Mouse (Mus musculus) limb, embryonic 11.5 days (tissue): ENCODE measurements around the gene Garnl3. TPM values are rescaled to one million over a fixed set of nuclear protein-coding genes. Genes with fewer than 3 reads are reported as not detected.

Experiments used
- ATAC-seq: fragments of 200-750 bp; cut with Nextera tagmentation; 2 replicates; pipeline ENCODE4 v1.8.0; 2017; ENCODE audit warnings: low read depth; ENCODE audit not compliant: insufficient number of reproducible peaks, low FRiP score, low TSS enrichment
- DNase-seq: peaks from one replicate; pipeline ENCODE4 v3.0.0-alpha.2; 2015; ENCODE audit warnings: low spot score
- H3K27ac ChIP-seq: fragments of 300-500 bp; sonication (generic); replicated peaks from 2 replicates; pipeline ENCODE4 v1.5.1; 2014; ENCODE audit warnings: low read depth, mild to moderate bottlenecking, low read length
- H3K27me3 ChIP-seq: fragments of 300-500 bp; sonication (generic); 2 replicates; pipeline ENCODE4 v1.6.1; 2014; ENCODE audit warnings: mild to moderate bottlenecking, low read length, mixed read lengths; ENCODE audit not compliant: control insufficient read depth, insufficient read depth
- H3K36me3 ChIP-seq: fragments of 300-500 bp; sonication (generic); 2 replicates; pipeline ENCODE4 v1.6.1; 2014; ENCODE audit warnings: mild to moderate bottlenecking, low read length, moderate library complexity, mixed read lengths; ENCODE audit not compliant: control insufficient read depth, insufficient read depth
- H3K4me1 ChIP-seq: fragments of 300-500 bp; sonication (generic); 2 replicates; pipeline ENCODE4 v1.6.1; 2014; ENCODE audit warnings: low read length, mixed read lengths; ENCODE audit not compliant: control insufficient read depth, insufficient read depth
- H3K4me2 ChIP-seq: fragments of 300-500 bp; sonication (generic); 2 replicates; pipeline ENCODE4 v1.6.1; 2014; ENCODE audit warnings: low read depth, mild to moderate bottlenecking, moderate library complexity; ENCODE audit not compliant: severe bottlenecking
- H3K4me3 ChIP-seq: fragments of 300-500 bp; sonication (generic); 2 replicates; pipeline ENCODE4 v1.5.1; 2014; ENCODE audit warnings: low read depth, low read length
- H3K9ac ChIP-seq: fragments of 300-500 bp; sonication (generic); 2 replicates; pipeline ENCODE4 v1.6.1; 2014; ENCODE audit warnings: mild to moderate bottlenecking, low read length
- H3K9me3 ChIP-seq: fragments of 300-500 bp; sonication (generic); 2 replicates; pipeline ENCODE4 v1.6.1; 2016; ENCODE audit warnings: low read length; ENCODE audit not compliant: control insufficient read depth
- WGBS: fragments of 180-500 bp; shearing (Covaris S2); extraction: QIAGEN DNeasy Blood & Tissue Kit; methylation state at CpG from one replicate; pipeline ENCODE4 v1.1.7; 2014; 5-methylcytosine and 5-hydroxymethylcytosine counted together
- polyA plus RNA-seq: library from polyadenylated mRNA; unstranded; fragments of >200 nt; fragmentation: Nextera tagmentation; extraction: Ambion mirVana; gene quantifications from 2 replicates; pipeline ENCODE4 v1.2.1, GENCODE M21; 2014

Garnl3 gene
- 10.4 and 13.1 TPM in 2 replicates for polyA plus RNA-seq

GRCm38 (mm10) chr2:33131500-33132092 lies at the start of gene Garnl3:
Garnl3 (minus strand) TSS chr2:33131654.
- Histone ChIP-seq H3K9ac (no peak within 1 kb of the TSS), H3K27ac (0 out of 2 replicates have a peak within 1 kb of the TSS, but pooled peaks have one; percentile 21), H3K4me2 (peak within 1 kb of the TSS; percentile 82), H3K27me3 (peaks cover 11% of the 10 kb centered on the region), H3K4me3 (peak within 1 kb of the TSS; percentile 49), H3K4me1 (peaks cover 3% of the 10 kb centered on the region; the same call in 1 of the 2 replicates), H3K36me3 (no peaks in the 10 kb centered on the region), H3K9me3 (no peaks in the 10 kb centered on the region)
- DNase-seq (peak; percentile 63), ATAC-seq (peak; percentile 41)
- WGBS, result under 1% methylated on average over 22 of the region's 22 CpGs

- Histone ChIP-seq H3K4me3 (no peak overlapping the region), H3K27ac (peak overlapping the region; percentile 82), H3K27me3 (no peaks in the 10 kb centered on the region), H3K4me1 (peaks cover 26% of the 10 kb centered on the region), H3K36me3 (no peaks in the 10 kb centered on the region), H3K9ac (no peak overlapping the region), H3K9me3 (no peaks in the 10 kb centered on the region), H3K4me2 (no peak overlapping the region)
- peak; percentile 64 for DNase-seq
- ATAC-seq, result no peak
- 42% methylated on average over 16 of the region's 16 CpGs for WGBS
Measured at GRCm38 (mm10) chr2:33179930-33180630, 48.6 kb upstream of the Garnl3 start.

- Histone ChIP-seq H3K4me3 (no peak overlapping the region), H3K36me3 (no peaks in the 10 kb centered on the region), H3K4me2 (no peak overlapping the region), H3K9me3 (no peaks in the 10 kb centered on the region), H3K27me3 (no peaks in the 10 kb centered on the region), H3K9ac (no peak overlapping the region), H3K4me1 (peaks cover 26% of the 10 kb centered on the region), H3K27ac (peak overlapping the region; percentile 82)
- DNase-seq (no peak), ATAC-seq (no peak)
- 58% methylated on average over 14 of the region's 14 CpGs for WGBS
Measured at GRCm38 (mm10) chr2:33179171-33179929, 47.9 kb upstream of the Garnl3 start.

GRCm38 (mm10) chr2:33178243-33178932 lies 46.9 kb upstream of the Garnl3 start:
- Histone ChIP-seq H3K4me1 (peaks cover 26% of the 10 kb centered on the region), H3K27me3 (no peaks in the 10 kb centered on the region), H3K9ac (no peak overlapping the region), H3K9me3 (no peaks in the 10 kb centered on the region), H3K4me3 (no peak overlapping the region), H3K27ac (peak overlapping the region; percentile 82; the same call in 1 of the 2 replicates), H3K4me2 (no peak overlapping the region), H3K36me3 (no peaks in the 10 kb centered on the region)
- 50% methylated on average over 11 of the region's 11 CpGs for WGBS
- DNase-seq (no peak), ATAC-seq (0 out of 2 replicates have a peak, but pooled peaks have one; percentile 27)

- H3K4me1 ChIP-seq, result peaks cover 26% of the 10 kb centered on the region
- ATAC-seq (no peak), DNase-seq (no peak)
- H3K4me2 ChIP-seq, result no peak overlapping the region
- no peak overlapping the region for H3K27ac ChIP-seq
- 70% methylated on average over 12 of the region's 12 CpGs for WGBS
- H3K4me3 ChIP-seq, result no peak overlapping the region
- no peaks in the 10 kb centered on the region for H3K9me3 ChIP-seq
- H3K9ac ChIP-seq, result no peak overlapping the region
- no peaks in the 10 kb centered on the region for H3K27me3 ChIP-seq
- no peaks in the 10 kb centered on the region for H3K36me3 ChIP-seq
Measured at GRCm38 (mm10) chr2:33177443-33178242, 46.2 kb upstream of the Garnl3 start.

- Histone ChIP-seq H3K4me2 (no peak overlapping the region), H3K36me3 (no peaks in the 10 kb centered on the region), H3K4me3 (no peak overlapping the region), H3K4me1 (peaks cover 26% of the 10 kb centered on the region), H3K9ac (no peak overlapping the region), H3K27me3 (no peaks in the 10 kb centered on the region), H3K9me3 (no peaks in the 10 kb centered on the region), H3K27ac (no peak overlapping the region)
- DNase-seq (no peak), ATAC-seq (no peak)
- 62% methylated on average over 2 of the region's 2 CpGs for WGBS
Measured at GRCm38 (mm10) chr2:33176921-33177320, 45.5 kb upstream of the Garnl3 start.

GRCm38 (mm10) chr2:33176516-33176915 lies 45.1 kb upstream of the Garnl3 start:
- WGBS, result 68% methylated on average over 7 of the region's 7 CpGs

More at GRCm38 (mm10) chr2:33176516-33176915, 45.1 kb upstream of the Garnl3 start:
- no peak overlapping the region for H3K4me3 ChIP-seq
- DNase-seq (no peak), ATAC-seq (no peak)
- H3K9ac ChIP-seq, result no peak overlapping the region
- peaks cover 26% of the 10 kb centered on the region for H3K4me1 ChIP-seq
- no peaks in the 10 kb centered on the region for H3K9me3 ChIP-seq
- H3K27me3 ChIP-seq, result no peaks in the 10 kb centered on the region
- H3K36me3 ChIP-seq, result no peaks in the 10 kb centered on the region
- no peak overlapping the region for H3K4me2 ChIP-seq
- H3K27ac ChIP-seq, result no peak overlapping the region
